Mouse (Mus musculus) liver, embryonic 12.5 days (tissue): ENCODE data around the gene Lilr4b. TPM values are rescaled to one million over a fixed set of nuclear protein-coding genes. Genes with fewer than 3 reads are reported as not detected.
A peak's percentile ranks its signal among the peaks of the same experiment; 100 is the strongest.
"Not testable (repeated sequence)": the region's sequence is repeated elsewhere in the genome, so short reads cannot be mapped to it uniquely, and the experiment has no call there.

Experiments
- ATAC-seq: fragments of 200-750 bp; cut with Nextera tagmentation; 2 replicates; pipeline ENCODE4 v1.8.0; 2017; ENCODE audit warnings: moderate number of reproducible peaks, mild to moderate bottlenecking, moderate library complexity
- H3K27ac ChIP-seq: fragments of 300-500 bp; sonication (generic); 2 replicates; pipeline ENCODE4 v1.5.1; 2016; ENCODE audit warnings: mild to moderate bottlenecking
- H3K27me3 ChIP-seq: fragments of 300-500 bp; sonication (generic); replicated peaks from 2 replicates; pipeline ENCODE4 v1.6.1; 2016; ENCODE audit warnings: mild to moderate bottlenecking, moderate library complexity
- H3K36me3 ChIP-seq: fragments of 300-500 bp; sonication (generic); 2 replicates; pipeline ENCODE4 v1.6.1; 2016; ENCODE audit warnings: mild to moderate bottlenecking, moderate library complexity
- H3K4me1 ChIP-seq: fragments of 300-500 bp; sonication (generic); 2 replicates; pipeline ENCODE4 v1.6.1; 2016
- H3K4me2 ChIP-seq: fragments of 300-500 bp; sonication (generic); 2 replicates; pipeline ENCODE4 v1.6.1; 2016; ENCODE audit warnings: mild to moderate bottlenecking, moderate library complexity
- H3K4me3 ChIP-seq: fragments of 300-500 bp; sonication (generic); 2 replicates; pipeline ENCODE4 v1.5.1; 2016; ENCODE audit warnings: mild to moderate bottlenecking, moderate library complexity
- H3K9ac ChIP-seq: fragments of 300-500 bp; sonication (generic); 2 replicates; pipeline ENCODE4 v1.6.1; 2016; ENCODE audit warnings: mild to moderate bottlenecking, moderate library complexity
- H3K9me3 ChIP-seq: fragments of 300-500 bp; sonication (generic); replicated peaks from 2 replicates; pipeline ENCODE4 v1.6.1; 2016; ENCODE audit warnings: mild to moderate bottlenecking, moderate library complexity
- WGBS: fragments of 180-500 bp; shearing (Covaris S2); methylation state at CpG from one replicate; pipeline ENCODE4 v1.1.7; 2016; ENCODE audit not compliant: insufficient replicate concordance; 5-methylcytosine and 5-hydroxymethylcytosine counted together
- polyA plus RNA-seq: library from polyadenylated mRNA; unstranded; fragments of >200 nt; fragmentation: Nextera tagmentation; extraction: Ambion mirVana; gene quantifications from 2 replicates; pipeline ENCODE4 v1.2.1, GENCODE M21; 2016

Gene Lilr4b
- 0.44 and 0.48 TPM in 2 replicates for polyA plus RNA-seq

- H3K4me2 ChIP-seq, H3K4me3 ChIP-seq, H3K27ac ChIP-seq, H3K27me3 ChIP-seq, H3K9me3 ChIP-seq, H3K4me1 ChIP-seq, H3K9ac ChIP-seq, H3K36me3 ChIP-seq, ATAC-seq: not testable (repeated sequence)
- 42% methylated on average over 1 of the region's 3 CpGs for WGBS
Measured at GRCm38 (mm10) chr10:51480397-51480796, at the start of gene Lilr4b, which contains the start of gene Gm49339. TSS of gene Lilr4b (plus strand) at chr10:51480632. TSS of gene Gm49339 (plus strand) at chr10:51480612.

GRCm38 (mm10) chr10:51432940-51433339 is 47.5 kb upstream of the Lilr4b start:
- Histone ChIP-seq H3K4me2 (no peak overlapping the region), H3K27ac (no peak overlapping the region), H3K27me3 (no peaks in the 10 kb centered on the region), H3K4me1 (0 out of 2 replicates have a peak, but pooled peaks cover 6% of the 10 kb centered on the region), H3K4me3 (no peak overlapping the region), H3K9ac (no peak overlapping the region), H3K36me3 (no peaks in the 10 kb centered on the region), H3K9me3 (no peaks in the 10 kb centered on the region)
- ATAC-seq = peak; percentile 65

- Histone ChIP-seq H3K9ac (no peak overlapping the region), H3K4me1 (0 out of 2 replicates have a peak, but pooled peaks cover 6% of the 10 kb centered on the region), H3K4me2 (no peak overlapping the region), H3K27me3 (no peaks in the 10 kb centered on the region), H3K36me3 (no peaks in the 10 kb centered on the region), H3K27ac (no peak overlapping the region), H3K4me3 (no peak overlapping the region), H3K9me3 (no peaks in the 10 kb centered on the region)
- ATAC-seq = no peak
- 53% methylated on average over 3 of the region's 3 CpGs for WGBS
Measured at GRCm38 (mm10) chr10:51435684-51436083, 44.7 kb upstream of the Lilr4b start.

- WGBS = 54% methylated on average over 4 of the region's 4 CpGs
- ATAC-seq = no peak
Measured at GRCm38 (mm10) chr10:51451610-51452009, 28.8 kb upstream of the Lilr4b start.

GRCm38 (mm10) chr10:51453616-51454298 is 26.7 kb upstream of the Lilr4b start:
- no peaks in the 10 kb centered on the region for H3K36me3 ChIP-seq
- no peak overlapping the region for H3K27ac ChIP-seq
- H3K9ac ChIP-seq = no peak overlapping the region
- no peaks in the 10 kb centered on the region for H3K9me3 ChIP-seq
- H3K4me3 ChIP-seq = no peak overlapping the region
- H3K4me2 ChIP-seq = no peak overlapping the region
- 34% methylated on average over 1 of the region's 1 CpGs for WGBS
- H3K4me1 ChIP-seq = no peaks in the 10 kb centered on the region
- ATAC-seq = no peak
- H3K27me3 ChIP-seq = no peaks in the 10 kb centered on the region

More at GRCm38 (mm10) chr10:51451610-51452009, 28.8 kb upstream of the Lilr4b start:
- no peaks in the 10 kb centered on the region for H3K9me3 ChIP-seq
- no peak overlapping the region for H3K9ac ChIP-seq
- H3K36me3 ChIP-seq = no peaks in the 10 kb centered on the region
- H3K4me1 ChIP-seq = no peaks in the 10 kb centered on the region
- H3K4me3 ChIP-seq = no peak overlapping the region
- H3K27me3 ChIP-seq = no peaks in the 10 kb centered on the region
- H3K27ac ChIP-seq = no peak overlapping the region
- H3K4me2 ChIP-seq = no peak overlapping the region

- no peak overlapping the region for H3K4me2 ChIP-seq
- no peaks in the 10 kb centered on the region for H3K4me1 ChIP-seq
- H3K36me3 ChIP-seq = no peaks in the 10 kb centered on the region
- H3K27me3 ChIP-seq = no peaks in the 10 kb centered on the region
- H3K27ac ChIP-seq = no peak overlapping the region
- no peak for ATAC-seq
- no peak overlapping the region for H3K9ac ChIP-seq
- H3K9me3 ChIP-seq = no peaks in the 10 kb centered on the region
- no peak overlapping the region for H3K4me3 ChIP-seq
- WGBS = 15% methylated on average over 1 of the region's 1 CpGs
Measured at GRCm38 (mm10) chr10:51454365-51454764, 26.1 kb upstream of the Lilr4b start.

GRCm38 (mm10) chr10:51455762-51456161 is 24.7 kb upstream of the Lilr4b start:
- Histone ChIP-seq H3K27ac (no peak overlapping the region), H3K4me1 (no peaks in the 10 kb centered on the region), H3K9ac (no peak overlapping the region), H3K4me2 (no peak overlapping the region), H3K36me3 (no peaks in the 10 kb centered on the region), H3K4me3 (no peak overlapping the region), H3K9me3 (no peaks in the 10 kb centered on the region), H3K27me3 (no peaks in the 10 kb centered on the region)
- no peak for ATAC-seq
- WGBS = 21% methylated on average over 1 of the region's 1 CpGs

- WGBS = 25% methylated on average over 4 of the region's 4 CpGs
- Histone ChIP-seq H3K36me3 (no peaks in the 10 kb centered on the region), H3K4me2 (no peak overlapping the region), H3K9ac (no peak overlapping the region), H3K27ac (no peak overlapping the region), H3K9me3 (no peaks in the 10 kb centered on the region), H3K4me1 (no peaks in the 10 kb centered on the region), H3K4me3 (no peak overlapping the region), H3K27me3 (no peaks in the 10 kb centered on the region)
- no peak for ATAC-seq
Measured at GRCm38 (mm10) chr10:51456369-51456768, 24.1 kb upstream of the Lilr4b start.

GRCm38 (mm10) chr10:51463800-51464199 is 16.6 kb upstream of the Lilr4b start:
- H3K4me2 ChIP-seq, H3K27me3 ChIP-seq, H3K4me1 ChIP-seq, H3K36me3 ChIP-seq, H3K27ac ChIP-seq, ATAC-seq, H3K9me3 ChIP-seq, H3K4me3 ChIP-seq, H3K9ac ChIP-seq: not testable (repeated sequence)
- 69% methylated on average over 4 of the region's 4 CpGs for WGBS

GRCm38 (mm10) chr10:51490691-51491090 is 10.3 kb downstream of the Lilr4b start, which contains the start of gene Lilrb4a:
TSS of gene Lilrb4a (plus strand) at chr10:51490956.
- not testable (repeated sequence) for H3K4me2 ChIP-seq, H3K9me3 ChIP-seq, H3K27ac ChIP-seq, ATAC-seq, H3K4me3 ChIP-seq, H3K36me3 ChIP-seq, H3K4me1 ChIP-seq, H3K9ac ChIP-seq, H3K27me3 ChIP-seq
- WGBS = no CpG with 5 or more reads among the region's 2 CpGs

- no peak overlapping the region for H3K27ac ChIP-seq
- no peaks in the 10 kb centered on the region for H3K36me3 ChIP-seq
- no peak overlapping the region for H3K4me2 ChIP-seq
- no peaks in the 10 kb centered on the region for H3K27me3 ChIP-seq
- no peak overlapping the region for H3K9ac ChIP-seq
- H3K9me3 ChIP-seq = no peaks in the 10 kb centered on the region
- H3K4me3 ChIP-seq = no peak overlapping the region
- no peaks in the 10 kb centered on the region for H3K4me1 ChIP-seq
- no peak for ATAC-seq
Measured at GRCm38 (mm10) chr10:51520021-51520420, 39.6 kb downstream of the Lilr4b start.

- H3K36me3 ChIP-seq = no peaks in the 10 kb centered on the region
- no peak overlapping the region for H3K9ac ChIP-seq
- no peak overlapping the region for H3K4me3 ChIP-seq
- H3K27me3 ChIP-seq = no peaks in the 10 kb centered on the region
- no peaks in the 10 kb centered on the region for H3K4me1 ChIP-seq
- H3K27ac ChIP-seq = no peak overlapping the region
- H3K4me2 ChIP-seq = no peak overlapping the region
- no peak for ATAC-seq
- no peaks in the 10 kb centered on the region for H3K9me3 ChIP-seq
Measured at GRCm38 (mm10) chr10:51521453-51521852, 41.0 kb downstream of the Lilr4b start.

- H3K4me2 ChIP-seq = no peak overlapping the region
- no peaks in the 10 kb centered on the region for H3K9me3 ChIP-seq
- no peak overlapping the region for H3K4me3 ChIP-seq
- no peak; the same call in 1 of the 2 replicates for ATAC-seq
- H3K4me1 ChIP-seq = peaks cover 16% of the 10 kb centered on the region; the same call in 1 of the 2 replicates
- H3K27ac ChIP-seq = no peak overlapping the region
- H3K9ac ChIP-seq = no peak overlapping the region
- no peaks in the 10 kb centered on the region for H3K27me3 ChIP-seq
- H3K36me3 ChIP-seq = no peaks in the 10 kb centered on the region
- 46% methylated on average over 7 of the region's 7 CpGs for WGBS
Measured at GRCm38 (mm10) chr10:51526090-51526489, 45.7 kb downstream of the Lilr4b start.
